Mouse (Mus musculus) intestine, embryonic 14.5 days (tissue): Measurements from ENCODE around the gene Olfr1084. TPM values are rescaled to one million over a fixed set of nuclear protein-coding genes. Genes with fewer than 3 reads are reported as not detected.
"Not testable (repeated sequence)": the region's sequence is repeated elsewhere in the genome, so short reads cannot be mapped to it uniquely, and the experiment has no call there.

Source experiments
- ATAC-seq: fragments of 200-750 bp; cut with Nextera tagmentation; replicated peaks from 2 replicates; pipeline ENCODE4 v1.8.0; 2017; ENCODE audit warnings: low read depth, moderate number of reproducible peaks, moderate TSS enrichment, moderate library complexity; ENCODE audit not compliant: low FRiP score, low TSS enrichment
- DNase-seq: peaks from one replicate; pipeline ENCODE4 v3.0.0-alpha.2; 2018; ENCODE audit warnings: low spot score
- H3K27ac ChIP-seq: fragments of 300-500 bp; sonication (generic); 2 replicates; pipeline ENCODE4 v1.5.1; 2014; ENCODE audit warnings: low read depth, mild to moderate bottlenecking, control low read depth
- H3K27me3 ChIP-seq: fragments of 300-500 bp; sonication (generic); replicated peaks from 2 replicates; pipeline ENCODE4 v1.6.1; 2014; ENCODE audit warnings: low read length, control low read depth; ENCODE audit not compliant: control insufficient read depth, insufficient read depth
- H3K36me3 ChIP-seq: fragments of 300-500 bp; sonication (generic); 2 replicates; pipeline ENCODE4 v1.6.1; 2014; ENCODE audit warnings: low read length, control low read depth; ENCODE audit not compliant: control insufficient read depth, insufficient read depth
- H3K4me1 ChIP-seq: fragments of 300-500 bp; sonication (generic); replicated peaks from 2 replicates; pipeline ENCODE4 v1.6.1; 2014; ENCODE audit warnings: low read length, control low read depth, mixed read lengths; ENCODE audit not compliant: control insufficient read depth, insufficient read depth
- H3K4me2 ChIP-seq: fragments of 300-500 bp; sonication (generic); 2 replicates; pipeline ENCODE4 v1.6.1; 2014; ENCODE audit warnings: low read length
- H3K4me3 ChIP-seq: fragments of 300-500 bp; sonication (generic); 2 replicates; pipeline ENCODE4 v1.5.1; 2014; ENCODE audit warnings: low read depth, low read length, control low read depth, mixed read lengths
- H3K9ac ChIP-seq: fragments of 300-500 bp; sonication (generic); 2 replicates; pipeline ENCODE4 v1.6.1; 2014; ENCODE audit warnings: mild to moderate bottlenecking, low read length
- H3K9me3 ChIP-seq: fragments of 300-500 bp; sonication (generic); 2 replicates; pipeline ENCODE4 v1.6.1; 2016; ENCODE audit warnings: low read length, control low read depth; ENCODE audit not compliant: control insufficient read depth
- WGBS: fragments of 180-500 bp; shearing (Covaris S2); extraction: QIAGEN DNeasy Blood & Tissue Kit; methylation state at CpG from one replicate; pipeline ENCODE4 v1.1.7; 2014; 5-methylcytosine and 5-hydroxymethylcytosine counted together
- polyA plus RNA-seq: library from polyadenylated mRNA; unstranded; fragments of >200 nt; fragmentation: Nextera tagmentation; extraction: Ambion mirVana; gene quantifications from 2 replicates; pipeline ENCODE4 v1.2.1, GENCODE M21; 2014

The Olfr1084 gene
- not detected in 2 replicates for polyA plus RNA-seq

DNA sequence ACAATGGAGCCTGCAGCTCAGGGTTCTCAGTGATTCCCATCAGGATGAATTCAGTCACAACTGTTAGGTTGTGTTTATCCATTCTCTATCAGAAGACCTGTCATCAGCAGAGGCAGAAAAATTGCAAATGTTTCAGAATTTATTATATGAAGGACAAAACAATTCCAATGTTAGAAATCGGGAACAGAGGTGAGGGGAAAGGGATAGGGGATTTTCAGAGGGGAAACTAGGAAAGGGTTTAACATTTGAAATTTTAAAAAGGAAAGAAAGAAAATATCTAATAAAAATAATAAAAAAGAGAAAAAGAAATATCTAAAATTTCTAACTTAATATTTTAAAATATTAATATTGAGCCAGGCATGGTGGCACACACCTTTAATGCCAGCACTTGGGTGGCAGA is at the start of gene Olfr1084:
Gene Olfr1084, minus strand, starts transcription at position 101 of the 400 bp plus-strand sequence.
- 90% methylated on average over 1 of the region's 1 CpGs for WGBS
- not testable (repeated sequence) for ATAC-seq, H3K9me3 ChIP-seq, H3K27me3 ChIP-seq, H3K36me3 ChIP-seq, H3K4me2 ChIP-seq, DNase-seq, H3K4me1 ChIP-seq, H3K9ac ChIP-seq, H3K27ac ChIP-seq, H3K4me3 ChIP-seq

DNA sequence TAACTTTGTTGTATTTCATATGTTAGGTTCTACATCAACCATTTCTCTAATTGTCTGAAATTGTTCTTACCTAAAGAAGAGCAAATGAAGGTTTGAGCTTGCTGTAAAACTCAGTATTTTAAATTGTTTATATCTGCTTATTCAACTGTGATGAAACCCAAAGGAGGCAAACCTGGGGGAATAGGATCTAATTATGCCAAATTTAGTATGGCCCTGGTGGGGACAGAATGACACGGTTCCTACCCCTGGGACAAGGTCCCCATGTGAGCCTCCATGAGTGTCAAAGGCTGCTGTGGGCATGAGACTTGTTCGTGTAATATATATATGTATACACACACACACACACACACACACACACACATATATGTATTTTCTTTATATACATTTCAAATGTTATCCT is 40.5 kb upstream of the Olfr1084 start, which contains the start of gene Olfr1086:
Gene Olfr1086, minus strand, starts transcription at position 101 of the 400 bp plus-strand sequence.
- Histone ChIP-seq H3K4me2 (no peak within 1 kb of the TSS), H3K36me3 (no peaks in the 10 kb centered on the region), H3K9ac (no peak within 1 kb of the TSS), H3K27me3 (no peaks in the 10 kb centered on the region), H3K4me3 (no peak within 1 kb of the TSS), H3K9me3 (no peaks in the 10 kb centered on the region), H3K27ac (no peak within 1 kb of the TSS), H3K4me1 (no peaks in the 10 kb centered on the region)
- DNase-seq, result no peak
- WGBS, result 84% methylated on average over 2 of the region's 2 CpGs
- ATAC-seq, result no peak

DNA sequence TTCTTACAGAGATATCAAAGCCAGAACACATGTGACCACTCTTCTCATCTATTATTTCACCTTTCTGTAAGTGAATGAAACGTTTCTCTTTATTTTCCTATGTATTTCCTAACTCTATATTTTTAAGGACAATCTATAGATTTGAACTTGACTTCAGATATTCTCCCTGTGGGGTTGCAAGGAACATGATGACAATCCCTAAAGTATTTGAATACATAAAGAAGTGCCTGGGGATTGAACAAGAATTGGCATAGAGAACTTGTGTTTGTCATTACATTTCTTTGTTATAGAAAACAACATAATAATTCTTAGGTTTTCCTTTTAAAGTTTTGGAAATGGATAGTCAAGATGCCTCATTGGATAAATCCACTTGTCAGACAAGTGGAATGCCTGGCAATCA is 22.4 kb upstream of the Olfr1084 start, which contains the start of gene Olfr1085:
Gene Olfr1085, minus strand, starts transcription at position 101 of the 400 bp plus-strand sequence.
- Histone ChIP-seq H3K4me1 (no peaks in the 10 kb centered on the region), H3K4me3 (no peak within 1 kb of the TSS), H3K9me3 (no peaks in the 10 kb centered on the region), H3K27ac (no peak within 1 kb of the TSS), H3K9ac (no peak within 1 kb of the TSS), H3K27me3 (no peaks in the 10 kb centered on the region), H3K36me3 (no peaks in the 10 kb centered on the region), H3K4me2 (no peak within 1 kb of the TSS)
- ATAC-seq (no peak), DNase-seq (no peak)
- WGBS, result 32% methylated on average over 1 of the region's 1 CpGs

DNA sequence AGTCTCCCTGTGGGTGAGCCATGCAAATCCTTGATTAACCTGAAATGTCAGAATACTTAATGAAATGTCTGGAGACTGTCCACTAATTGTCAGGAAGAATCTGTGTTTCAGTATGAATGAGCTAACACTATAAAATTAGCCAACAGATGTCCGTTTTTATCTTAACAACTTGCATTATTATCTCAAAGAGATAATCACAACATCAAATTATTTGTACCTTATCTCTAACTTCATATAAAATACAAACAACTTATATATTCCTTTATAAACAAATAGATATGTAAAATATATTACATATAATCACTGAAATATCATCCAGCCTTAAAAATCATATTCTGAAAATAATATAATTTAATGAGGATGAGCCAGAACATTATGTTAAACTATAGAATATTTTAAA is 40.7 kb downstream of the Olfr1084 start, which contains the start of gene Olfr1082:
Gene Olfr1082, minus strand, starts transcription at position 101 of the 400 bp plus-strand sequence.
- ATAC-seq, H3K4me1 ChIP-seq, DNase-seq, H3K4me3 ChIP-seq, H3K36me3 ChIP-seq, H3K9me3 ChIP-seq, H3K9ac ChIP-seq, H3K4me2 ChIP-seq, H3K27ac ChIP-seq, H3K27me3 ChIP-seq: not testable (repeated sequence)
- 36% methylated on average over 1 of the region's 1 CpGs for WGBS

Other genes with a start within 250 kb of the Olfr1084 start
- gene Olfr1061, start 225.7 kb downstream of the Olfr1084 start, polyA plus RNA-seq, result not detected in 2 replicates
- not detected in 2 replicates for gene Olfr1062, start 213.0 kb downstream of the Olfr1084 start, polyA plus RNA-seq
- not detected in 2 replicates for gene Olfr1065, start 189.1 kb downstream of the Olfr1084 start, polyA plus RNA-seq
- not detected in 2 replicates for gene Olfr1066, start 183.5 kb downstream of the Olfr1084 start, polyA plus RNA-seq
- gene Olfr228, start 152.3 kb downstream of the Olfr1084 start, polyA plus RNA-seq, result not detected in 2 replicates
- not detected in 2 replicates for gene Olfr1076, start 131.3 kb downstream of the Olfr1084 start, polyA plus RNA-seq
- gene Olfr1079, start 97.2 kb downstream of the Olfr1084 start, polyA plus RNA-seq, result not detected in 2 replicates
- not detected in 2 replicates for gene Olfr1080, start 81.5 kb downstream of the Olfr1084 start, polyA plus RNA-seq
- gene Olfr1082, start 40.8 kb downstream of the Olfr1084 start, polyA plus RNA-seq, result not detected in 2 replicates
- gene Olfr1085, start 22.3 kb upstream of the Olfr1084 start, polyA plus RNA-seq, result not detected in 2 replicates
- gene Olfr1086, start 40.4 kb upstream of the Olfr1084 start, polyA plus RNA-seq, result not detected in 2 replicates
- gene Olfr1087, start 58.7 kb upstream of the Olfr1084 start, polyA plus RNA-seq, result not detected in 2 replicates
- not detected in 2 replicates for gene Olfr1089, start 94.0 kb upstream of the Olfr1084 start, polyA plus RNA-seq
- not detected in 2 replicates for gene Olfr1090, start 119.3 kb upstream of the Olfr1084 start, polyA plus RNA-seq
- not detected in 2 replicates for gene Olfr1093, start 142.8 kb upstream of the Olfr1084 start, polyA plus RNA-seq
- gene Olfr141, start 170.3 kb upstream of the Olfr1084 start, polyA plus RNA-seq, result not detected in 2 replicates
- gene Olfr1094, start 184.9 kb upstream of the Olfr1084 start, polyA plus RNA-seq, result not detected in 2 replicates
- not detected in 2 replicates for gene Olfr1095, start 212.0 kb upstream of the Olfr1084 start, polyA plus RNA-seq
- not detected in 2 replicates for gene Gm13723, start 235.1 kb upstream of the Olfr1084 start, polyA plus RNA-seq